Mouse (Mus musculus): ENCODE measurements around the gene Nr2e1.

The Nr2e1 gene

GRCm38 (mm10) chr10:42545707-42546503 is 37.5 kb downstream of the Nr2e1 start:
- Histone ChIP-seq H3K27me3 (ENCODE audit: insufficient read depth, low read length) (peaks cover 9% of the 10 kb centered on the region; the same call in 1 of the 2 replicates), H3K36me3 (ENCODE audit: insufficient read depth, low read length) (no peaks in the 10 kb centered on the region), H3K4me3 (replicated peaks; ENCODE audit: low read length) (no peak overlapping the region), H3K9me3 (ENCODE audit: low read length) (0 out of 2 replicates have a peak, but pooled peaks cover 6% of the 10 kb centered on the region), H3K4me1 (replicated peaks; ENCODE audit: low read depth, low read length) (peaks cover 16% of the 10 kb centered on the region)
- TF ChIP-seq POU5F1 (IDR thresholded peaks at IDR 0.05; ENCODE audit: borderline replicate concordance, low read length) = no peak
- no peak for TF ChIP-seq NANOG (IDR thresholded peaks at IDR 0.05; ENCODE audit: borderline replicate concordance, low read length)
- no peak for TF ChIP-seq CTCF (conservative IDR thresholded peaks at IDR 0.05; ENCODE audit: low read length)

GRCm38 (mm10) chr10:42537571-42538316 is 45.7 kb downstream of the Nr2e1 start:
- Histone ChIP-seq H3K9me3 (ENCODE audit: low read length) (no peaks in the 10 kb centered on the region), H3K36me3 (ENCODE audit: insufficient read depth, low read length) (peaks cover 44% of the 10 kb centered on the region), H3K27me3 (ENCODE audit: insufficient read depth, low read length) (peaks cover 6% of the 10 kb centered on the region; the same call in 1 of the 2 replicates), H3K4me1 (replicated peaks; ENCODE audit: low read depth, low read length) (peaks cover 19% of the 10 kb centered on the region), H3K4me3 (replicated peaks; ENCODE audit: low read length) (no peak overlapping the region)
- TF ChIP-seq CTCF (conservative IDR thresholded peaks at IDR 0.05; ENCODE audit: low read length) = no peak
- TF ChIP-seq NANOG (IDR thresholded peaks at IDR 0.05; ENCODE audit: borderline replicate concordance, low read length) = no peak

- H3K4me1 ChIP-seq (replicated peaks; ENCODE audit: low read depth, low read length) = peaks cover 7% of the 10 kb centered on the region; the same call in 1 of the 2 replicates
- no peak overlapping the region for H3K4me3 ChIP-seq (replicated peaks; ENCODE audit: low read length)
- TF ChIP-seq CTCF (conservative IDR thresholded peaks at IDR 0.05; ENCODE audit: low read length) = no peak
- peaks cover 73% of the 10 kb centered on the region for H3K36me3 ChIP-seq (ENCODE audit: insufficient read depth, low read length)
- no peaks in the 10 kb centered on the region for H3K27me3 ChIP-seq (ENCODE audit: insufficient read depth, low read length)
- no peaks in the 10 kb centered on the region for H3K9me3 ChIP-seq (ENCODE audit: low read length)
Observed at GRCm38 (mm10) chr10:42533836-42534453, 49.5 kb downstream of the Nr2e1 start.

GRCm38 (mm10) chr10:42525682-42526081 is 57.8 kb downstream of the Nr2e1 start:
- H3K27me3 ChIP-seq (ENCODE audit: insufficient read depth, low read length) = no peaks in the 10 kb centered on the region
- peaks cover 72% of the 10 kb centered on the region for H3K36me3 ChIP-seq (ENCODE audit: insufficient read depth, low read length)
- peaks cover 9% of the 10 kb centered on the region; the same call in 1 of the 2 replicates for H3K4me1 ChIP-seq (replicated peaks; ENCODE audit: low read depth, low read length)
- H3K9me3 ChIP-seq (ENCODE audit: low read length) = no peaks in the 10 kb centered on the region
- TF ChIP-seq POU5F1 (IDR thresholded peaks at IDR 0.05; ENCODE audit: borderline replicate concordance, low read length) (no peak), NANOG (IDR thresholded peaks at IDR 0.05; ENCODE audit: borderline replicate concordance, low read length) (no peak), CTCF (conservative IDR thresholded peaks at IDR 0.05; ENCODE audit: low read length) (no peak)
- H3K4me3 ChIP-seq (replicated peaks; ENCODE audit: low read length) = no peak overlapping the region

- Histone ChIP-seq H3K36me3 (ENCODE audit: insufficient read depth, low read length) (peaks cover 56% of the 10 kb centered on the region), H3K4me3 (replicated peaks; ENCODE audit: low read length) (no peak overlapping the region), H3K27me3 (ENCODE audit: insufficient read depth, low read length) (no peaks in the 10 kb centered on the region), H3K9me3 (ENCODE audit: low read length) (no peaks in the 10 kb centered on the region), H3K4me1 (replicated peaks; ENCODE audit: low read depth, low read length) (peaks cover 9% of the 10 kb centered on the region; the same call in 1 of the 2 replicates)
- TF ChIP-seq NANOG (IDR thresholded peaks at IDR 0.05; ENCODE audit: borderline replicate concordance, low read length) (no peak), CTCF (conservative IDR thresholded peaks at IDR 0.05; ENCODE audit: low read length) (no peak), POU5F1 (IDR thresholded peaks at IDR 0.05; ENCODE audit: borderline replicate concordance, low read length) (no peak)
Observed at GRCm38 (mm10) chr10:42523556-42524162, 59.8 kb downstream of the Nr2e1 start.

GRCm38 (mm10) chr10:42522912-42523311 is 60.5 kb downstream of the Nr2e1 start:
- peaks cover 9% of the 10 kb centered on the region; the same call in 1 of the 2 replicates for H3K4me1 ChIP-seq (replicated peaks; ENCODE audit: low read depth, low read length)
- H3K36me3 ChIP-seq (ENCODE audit: insufficient read depth, low read length) = peaks cover 48% of the 10 kb centered on the region
- TF ChIP-seq NANOG (IDR thresholded peaks at IDR 0.05; ENCODE audit: borderline replicate concordance, low read length) = no peak
- TF ChIP-seq POU5F1 (IDR thresholded peaks at IDR 0.05; ENCODE audit: borderline replicate concordance, low read length) = no peak
- TF ChIP-seq CTCF (conservative IDR thresholded peaks at IDR 0.05; ENCODE audit: low read length) = no peak

GRCm38 (mm10) chr10:42521315-42521981 is 62.0 kb downstream of the Nr2e1 start:
- TF ChIP-seq NANOG (IDR thresholded peaks at IDR 0.05; ENCODE audit: borderline replicate concordance, low read length) (no peak), CTCF (conservative IDR thresholded peaks at IDR 0.05; ENCODE audit: low read length) (no peak), POU5F1 (IDR thresholded peaks at IDR 0.05; ENCODE audit: borderline replicate concordance, low read length) (no peak)
- peaks cover 12% of the 10 kb centered on the region; the same call in 1 of the 2 replicates for H3K4me1 ChIP-seq (replicated peaks; ENCODE audit: low read depth, low read length)
- no peaks in the 10 kb centered on the region for H3K27me3 ChIP-seq (ENCODE audit: insufficient read depth, low read length)
- peaks cover 47% of the 10 kb centered on the region for H3K36me3 ChIP-seq (ENCODE audit: insufficient read depth, low read length)
- no peak overlapping the region for H3K4me3 ChIP-seq (replicated peaks; ENCODE audit: low read length)
- H3K9me3 ChIP-seq (ENCODE audit: low read length) = no peaks in the 10 kb centered on the region

More at GRCm38 (mm10) chr10:42522912-42523311, 60.5 kb downstream of the Nr2e1 start:
- Histone ChIP-seq H3K27me3 (ENCODE audit: insufficient read depth, low read length) (no peaks in the 10 kb centered on the region), H3K4me3 (replicated peaks; ENCODE audit: low read length) (no peak overlapping the region), H3K9me3 (ENCODE audit: low read length) (no peaks in the 10 kb centered on the region)
